Mouse (Mus musculus) heart, embryonic 15.5 days (tissue): ENCODE data around the gene Gm7579. TPM values are rescaled to one million over a fixed set of nuclear protein-coding genes. Genes with fewer than 3 reads are reported as not detected.
"Not testable (repeated sequence)": the region's sequence is repeated elsewhere in the genome, so short reads cannot be mapped to it uniquely, and the experiment has no call there.

Source experiments
- ATAC-seq: fragments of 200-750 bp; cut with Nextera tagmentation; replicated peaks from 2 replicates; pipeline ENCODE4 v1.8.0; 2017; ENCODE audit warnings: low read depth, moderate TSS enrichment; ENCODE audit not compliant: insufficient number of reproducible peaks, insufficient read depth, low FRiP score
- H3K27ac ChIP-seq: fragments of 300-500 bp; sonication (generic); 2 replicates; pipeline ENCODE4 v1.5.1; 2015; ENCODE audit warnings: mild to moderate bottlenecking, inconsistent platforms
- H3K27me3 ChIP-seq: fragments of 300-500 bp; sonication (generic); 2 replicates; pipeline ENCODE4 v1.6.1; 2015; ENCODE audit warnings: inconsistent platforms
- H3K36me3 ChIP-seq: fragments of 300-500 bp; sonication (generic); 2 replicates; pipeline ENCODE4 v1.6.1; 2015; ENCODE audit warnings: mild to moderate bottlenecking, inconsistent platforms
- H3K4me1 ChIP-seq: fragments of 300-500 bp; sonication (generic); replicated peaks from 2 replicates; pipeline ENCODE4 v1.6.1; 2015; ENCODE audit warnings: inconsistent platforms
- H3K4me2 ChIP-seq: fragments of 300-500 bp; sonication (generic); 2 replicates; pipeline ENCODE4 v1.6.1; 2015; ENCODE audit warnings: inconsistent platforms, mild to moderate bottlenecking, moderate library complexity
- H3K4me3 ChIP-seq: fragments of 300-500 bp; sonication (generic); 2 replicates; pipeline ENCODE4 v1.5.1; 2015; ENCODE audit warnings: mild to moderate bottlenecking, inconsistent platforms
- H3K9ac ChIP-seq: fragments of 300-500 bp; sonication (generic); 2 replicates; pipeline ENCODE4 v1.6.1; 2015; ENCODE audit warnings: mild to moderate bottlenecking, inconsistent platforms
- H3K9me3 ChIP-seq: fragments of 300-500 bp; sonication (generic); replicated peaks from 2 replicates; pipeline ENCODE4 v1.6.1; 2016; ENCODE audit warnings: inconsistent platforms
- WGBS: fragments of 180-500 bp; shearing (Covaris S2); methylation state at CpG from one replicate; pipeline ENCODE4 v1.1.7; 2015; ENCODE audit warnings: mixed read lengths; 5-methylcytosine and 5-hydroxymethylcytosine counted together
- polyA plus RNA-seq: library from polyadenylated mRNA; unstranded; fragments of >200 nt; fragmentation: Nextera tagmentation; extraction: Ambion mirVana; gene quantifications from 2 replicates; pipeline ENCODE4 v1.2.1, GENCODE M21; 2015

Gene Gm7579
- polyA plus RNA-seq, 1 experiment from 2014 or later = not detected

DNA sequence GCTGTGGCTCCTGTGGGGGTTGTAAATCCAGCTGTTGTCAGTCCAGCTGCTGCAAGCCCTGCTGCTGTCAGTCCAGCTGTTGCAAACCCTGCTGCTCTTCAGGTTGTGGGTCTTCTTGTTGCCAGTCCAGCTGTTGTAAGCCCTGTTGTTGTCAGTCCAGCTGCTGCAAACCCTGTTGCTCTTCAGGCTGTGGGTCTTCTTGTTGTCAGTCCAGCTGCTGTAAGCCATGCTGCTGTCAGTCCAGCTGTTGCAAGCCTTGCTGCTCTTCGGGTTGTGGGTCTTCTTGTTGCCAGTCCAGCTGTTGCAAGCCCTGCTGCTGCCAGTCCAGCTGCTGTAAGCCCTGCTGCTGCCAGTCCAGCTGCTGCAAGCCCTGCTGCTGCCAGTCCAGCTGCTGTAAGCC lies 477 bp downstream of the Gm7579 start:
- H3K4me2 ChIP-seq, H3K27me3 ChIP-seq, H3K9ac ChIP-seq, H3K36me3 ChIP-seq, ATAC-seq, H3K4me1 ChIP-seq, H3K27ac ChIP-seq, H3K9me3 ChIP-seq, H3K4me3 ChIP-seq: not testable (repeated sequence)
- WGBS = 44% methylated on average over 1 of the region's 1 CpGs

DNA sequence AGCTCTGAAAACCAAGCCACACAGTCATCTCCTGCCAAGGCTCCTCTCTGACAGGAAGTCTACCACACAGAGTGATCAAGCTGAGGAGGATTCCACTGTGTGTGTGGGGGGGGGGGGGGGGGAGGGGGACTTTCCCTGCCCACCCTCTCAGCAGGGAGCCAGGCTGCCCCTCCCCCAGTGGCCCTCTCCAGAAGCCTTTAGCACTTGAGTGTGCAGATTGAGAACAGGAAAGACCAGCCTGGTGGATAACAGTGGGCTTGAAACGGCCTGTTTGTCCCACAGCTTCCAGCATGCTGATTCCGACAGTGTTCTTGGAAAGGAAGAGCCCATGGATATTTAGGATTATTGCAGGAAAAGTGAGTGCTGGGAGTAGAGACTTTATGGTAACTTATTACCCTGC lies 12.9 kb downstream of the Gm7579 start:
- Histone ChIP-seq H3K36me3 (no peaks in the 10 kb centered on the region), H3K9me3 (no peaks in the 10 kb centered on the region), H3K4me1 (no peaks in the 10 kb centered on the region), H3K9ac (no peak overlapping the region), H3K4me3 (no peak overlapping the region), H3K27me3 (no peaks in the 10 kb centered on the region), H3K4me2 (no peak overlapping the region), H3K27ac (no peak overlapping the region)
- 29% methylated on average over 2 of the region's 2 CpGs for WGBS
- no peak for ATAC-seq

DNA sequence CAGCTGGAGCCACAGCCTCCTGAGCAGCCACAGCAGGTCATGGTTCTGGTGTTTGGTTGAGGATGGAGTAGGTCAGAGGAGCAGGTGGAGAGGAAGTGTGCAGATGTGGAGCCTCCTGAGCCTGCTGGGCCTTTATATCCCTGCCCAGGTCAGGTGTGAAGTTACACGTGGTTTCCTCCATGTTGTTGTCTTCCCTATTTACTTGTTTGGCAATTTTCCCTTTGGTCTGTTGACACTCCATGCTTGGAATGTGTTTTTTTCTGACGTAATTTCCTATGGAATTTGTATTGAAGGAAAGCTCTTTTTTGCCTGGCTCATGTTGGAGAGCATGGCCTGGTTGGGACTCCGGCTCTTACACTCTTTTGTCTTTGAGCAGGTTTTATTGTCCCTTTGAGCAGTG lies 18.2 kb downstream of the Gm7579 start, which contains the start of gene Krtap5-5:
Krtap5-5 (minus strand) TSS at position 101 of the 400 bp plus-strand sequence.
- H3K36me3 ChIP-seq, H3K4me1 ChIP-seq, H3K9ac ChIP-seq, H3K9me3 ChIP-seq, H3K4me2 ChIP-seq, H3K4me3 ChIP-seq, ATAC-seq, H3K27ac ChIP-seq, H3K27me3 ChIP-seq: not testable (repeated sequence)
- 41% methylated on average over 3 of the region's 3 CpGs for WGBS

DNA sequence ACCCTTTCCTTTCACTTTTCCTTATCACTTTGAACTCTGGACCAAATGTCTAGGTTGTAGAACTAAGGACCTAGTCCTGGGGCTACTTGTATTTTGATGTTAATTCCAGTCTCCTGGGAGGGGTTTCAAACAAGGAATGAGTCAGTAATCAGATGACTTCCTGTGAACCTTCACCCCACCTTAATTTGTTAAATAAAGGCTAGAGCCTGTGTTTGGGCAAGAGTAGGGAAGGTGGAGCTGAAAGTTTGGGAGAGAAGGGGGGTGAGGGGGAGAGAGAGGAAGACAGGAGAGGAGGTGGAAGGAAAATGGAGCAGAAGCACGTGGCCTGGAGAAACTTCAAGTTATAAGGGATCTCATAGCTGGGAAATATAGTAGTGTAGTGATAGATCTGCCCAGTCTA lies 19.9 kb downstream of the Gm7579 start:
- 0 out of 2 replicates have a peak, but pooled peaks cover 3% of the 10 kb centered on the region for H3K4me1 ChIP-seq
- H3K9ac ChIP-seq = no peak overlapping the region
- no peaks in the 10 kb centered on the region; the same call in 1 of the 2 replicates for H3K9me3 ChIP-seq
- H3K4me3 ChIP-seq = no peak overlapping the region
- H3K4me2 ChIP-seq = no peak overlapping the region
- 33% methylated on average over 1 of the region's 1 CpGs for WGBS
- no peak overlapping the region for H3K27ac ChIP-seq
- H3K36me3 ChIP-seq = no peaks in the 10 kb centered on the region
- no peaks in the 10 kb centered on the region for H3K27me3 ChIP-seq
- ATAC-seq = no peak

DNA sequence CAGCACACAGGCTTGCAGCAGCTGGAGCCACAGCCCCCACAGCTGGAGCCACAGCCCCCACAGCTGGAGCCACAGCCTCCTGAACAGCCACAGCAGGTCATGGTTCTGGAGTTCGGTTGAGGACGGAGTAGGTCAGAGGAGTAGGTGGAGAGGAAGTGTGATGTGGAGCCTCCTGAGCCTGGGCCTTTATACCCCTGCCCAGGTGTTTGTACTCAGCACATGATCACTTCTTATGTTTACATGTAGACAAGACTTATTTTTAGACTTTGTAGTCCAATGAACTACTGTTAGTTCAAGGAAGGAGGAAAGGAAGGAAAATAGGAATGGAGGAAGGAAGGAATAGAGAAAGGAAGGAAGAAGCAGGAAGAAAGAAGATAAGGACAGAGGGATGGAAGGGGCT lies 29.3 kb downstream of the Gm7579 start, which contains the start of gene Gm40460:
Gm40460 (minus strand) TSS at position 101 of the 400 bp plus-strand sequence.
- H3K27me3 ChIP-seq = 0 out of 2 replicates have a peak, but pooled peaks cover 3% of the 10 kb centered on the region
- no peak for ATAC-seq
- no peak within 1 kb of the TSS for H3K9ac ChIP-seq
- H3K36me3 ChIP-seq = no peaks in the 10 kb centered on the region
- no peak within 1 kb of the TSS for H3K27ac ChIP-seq
- H3K4me1 ChIP-seq = no peaks in the 10 kb centered on the region
- H3K9me3 ChIP-seq = no peaks in the 10 kb centered on the region
- H3K4me2 ChIP-seq = no peak within 1 kb of the TSS
- 37% methylated on average over 2 of the region's 2 CpGs for WGBS
- H3K4me3 ChIP-seq = no peak within 1 kb of the TSS

DNA sequence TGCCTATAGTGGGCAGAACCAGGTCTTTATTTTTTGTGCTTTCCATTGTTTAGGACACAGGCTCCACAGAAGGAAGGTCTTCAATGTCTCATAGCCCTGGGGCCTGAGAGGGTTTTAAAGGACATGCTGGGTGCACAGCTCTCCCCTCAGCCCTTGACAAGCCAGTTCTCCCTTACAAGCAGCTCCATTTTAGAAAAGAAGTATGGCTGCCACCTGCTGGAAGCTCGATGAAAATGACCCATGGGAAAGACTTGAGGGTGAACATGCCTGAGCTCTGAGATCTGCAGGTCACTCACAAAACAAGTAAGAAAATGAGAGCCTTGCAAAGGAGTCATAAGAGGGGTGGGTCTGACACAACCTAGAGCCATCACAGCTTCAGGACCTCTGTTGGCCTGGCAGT lies 38.2 kb downstream of the Gm7579 start:
- Histone ChIP-seq H3K36me3 (no peaks in the 10 kb centered on the region), H3K4me1 (no peaks in the 10 kb centered on the region), H3K4me3 (no peak overlapping the region), H3K27ac (no peak overlapping the region), H3K27me3 (0 out of 2 replicates have a peak, but pooled peaks cover 5% of the 10 kb centered on the region), H3K9ac (no peak overlapping the region), H3K9me3 (no peaks in the 10 kb centered on the region), H3K4me2 (no peak overlapping the region)
- no peak for ATAC-seq
- 3% methylated on average over 1 of the region's 1 CpGs for WGBS

DNA sequence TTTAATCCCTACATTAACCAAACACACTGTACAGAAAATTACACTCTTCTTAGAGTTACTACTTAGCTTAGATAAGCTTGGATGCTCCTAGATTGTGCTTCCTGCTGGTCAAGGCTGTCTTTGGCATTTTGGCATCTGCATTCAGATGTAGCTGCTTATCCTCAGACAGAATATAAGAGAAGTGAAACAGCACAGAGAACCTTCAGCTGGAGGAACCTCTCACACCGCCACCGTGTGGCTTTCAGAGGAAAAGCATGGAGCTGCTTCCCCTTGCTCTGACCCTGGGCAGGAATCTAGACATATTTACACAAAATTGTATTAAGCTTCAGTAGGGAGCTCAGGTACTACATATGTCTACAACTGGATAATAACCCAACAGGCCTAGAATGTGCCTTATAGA lies 43.9 kb downstream of the Gm7579 start:
- ATAC-seq = no peak
- no peak overlapping the region for H3K9ac ChIP-seq
- no peak overlapping the region for H3K4me2 ChIP-seq
- H3K27ac ChIP-seq = no peak overlapping the region
- H3K9me3 ChIP-seq = no peaks in the 10 kb centered on the region
- WGBS = 1% methylated on average over 2 of the region's 2 CpGs
- H3K27me3 ChIP-seq = 0 out of 2 replicates have a peak, but pooled peaks cover 5% of the 10 kb centered on the region
- H3K36me3 ChIP-seq = no peaks in the 10 kb centered on the region
- H3K4me1 ChIP-seq = no peaks in the 10 kb centered on the region
- no peak overlapping the region for H3K4me3 ChIP-seq

DNA sequence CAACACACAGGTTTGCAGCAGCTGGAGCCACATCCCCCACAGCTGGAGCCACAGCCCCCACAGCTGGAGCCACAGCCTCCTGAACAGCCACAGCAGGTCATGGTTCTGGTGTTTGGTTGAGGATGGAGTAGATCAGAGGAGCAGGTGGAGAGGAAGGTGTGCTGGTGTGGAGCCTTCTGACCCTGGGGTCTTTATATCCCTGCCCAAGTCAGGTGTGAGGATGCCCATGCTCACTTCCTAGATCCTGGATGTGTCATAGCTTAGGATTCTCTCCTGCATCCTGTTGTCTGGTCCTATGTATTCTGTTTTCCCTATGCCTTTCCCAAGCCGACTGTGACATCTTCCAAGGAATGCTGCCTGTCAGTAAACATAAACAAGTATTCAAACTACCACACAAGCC lies 46.6 kb downstream of the Gm7579 start, which contains the start of gene Gm2431:
Gm2431 (minus strand) TSS at position 101 of the 400 bp plus-strand sequence.
- not testable (repeated sequence) for H3K27me3 ChIP-seq, ATAC-seq, H3K4me2 ChIP-seq, H3K9me3 ChIP-seq, H3K27ac ChIP-seq, H3K4me1 ChIP-seq, H3K9ac ChIP-seq, H3K4me3 ChIP-seq, H3K36me3 ChIP-seq
- 40% methylated on average over 1 of the region's 1 CpGs for WGBS

Other genes starting within 250 kb of the Gm7579 start
- 43.4 and 52.7 TPM in 2 replicates for gene Mob2, start 150.8 kb upstream of the Gm7579 start, polyA plus RNA-seq
- gene Dusp8, start 116.0 kb upstream of the Gm7579 start, polyA plus RNA-seq = 11.5 and 12.2 TPM in 2 replicates
- gene Gm45618, start 91.1 kb upstream of the Gm7579 start, polyA plus RNA-seq = not detected in 2 replicates
- gene Gm39115, start 75.8 kb upstream of the Gm7579 start, polyA plus RNA-seq = not detected in 2 replicates
- not detected in 2 replicates for gene Gm45337, start 67.3 kb upstream of the Gm7579 start, polyA plus RNA-seq
- gene Gm29735, start 54.7 kb upstream of the Gm7579 start, polyA plus RNA-seq = not detected in 2 replicates
- not detected in 2 replicates for gene Gm4553, start 46.1 kb upstream of the Gm7579 start, polyA plus RNA-seq
- gene Krtap5-2, start 35.9 kb upstream of the Gm7579 start, polyA plus RNA-seq = not detected in 2 replicates
- gene Gm10153, start 21.5 kb upstream of the Gm7579 start, polyA plus RNA-seq = not detected in 2 replicates
- gene Krtap5-3, start 10.5 kb upstream of the Gm7579 start, polyA plus RNA-seq = not detected in 2 replicates
- not detected in 2 replicates for gene Krtap5-5, start 18.1 kb downstream of the Gm7579 start, polyA plus RNA-seq
- not detected in 2 replicates for gene Gm40460, start 29.2 kb downstream of the Gm7579 start, polyA plus RNA-seq
- not detected in 2 replicates for gene Gm2431, start 46.5 kb downstream of the Gm7579 start, polyA plus RNA-seq
- gene Gm4559, start 62.5 kb downstream of the Gm7579 start, polyA plus RNA-seq = not detected in 2 replicates
- not detected in 2 replicates for gene Krtap5-1, start 85.3 kb downstream of the Gm7579 start, polyA plus RNA-seq
- not detected in 2 replicates for gene Krtap5-4, start 91.7 kb downstream of the Gm7579 start, polyA plus RNA-seq
- gene Ifitm10, start 161.9 kb downstream of the Gm7579 start, polyA plus RNA-seq = 4.7 and 5.5 TPM in 2 replicates
- gene Gm49369, start 170.8 kb downstream of the Gm7579 start, polyA plus RNA-seq = 1.2 TPM in 1 of 2 replicates, not detected in the other
- 389 and 487 TPM in 2 replicates for gene Ctsd, start 176.2 kb downstream of the Gm7579 start, polyA plus RNA-seq
- gene Syt8, start 223.0 kb downstream of the Gm7579 start, polyA plus RNA-seq = 0.48 and 1.7 TPM in 2 replicates
- gene Tnni2, start 229.9 kb downstream of the Gm7579 start, polyA plus RNA-seq = 16.8 and 16.9 TPM in 2 replicates
- gene Lsp1, start 248.9 kb downstream of the Gm7579 start, polyA plus RNA-seq = 49.6 and 83.5 TPM in 2 replicates